Mouse (Mus musculus) C2C12 (cell line): ENCODE data around the gene Trafd1.

Experiments used
- CTCF ChIP-seq: IDR thresholded peaks from one replicate; pipeline ENCODE4 v1.5.1; 2011; ENCODE audit not compliant: control insufficient read depth, insufficient read depth, insufficient read length
- FOSL1 ChIP-seq: IDR thresholded peaks from one replicate; pipeline ENCODE4 v1.8.0; 2011; ENCODE audit warnings: mild to moderate bottlenecking, low read length; ENCODE audit not compliant: poor library complexity, insufficient read depth, severe bottlenecking
- MAX ChIP-seq: IDR thresholded peaks from one replicate; pipeline ENCODE4 v1.6.1; 2011; ENCODE audit warnings: mild to moderate bottlenecking, control low read depth
- MYOD1 ChIP-seq: IDR thresholded peaks from one replicate; pipeline ENCODE4 v1.6.1; 2011; ENCODE audit warnings: low read depth; ENCODE audit not compliant: control insufficient read depth, insufficient read length
- MYOG ChIP-seq: IDR thresholded peaks from one replicate; pipeline ENCODE4 v1.6.1; 2011; ENCODE audit not compliant: control insufficient read depth, insufficient read length; ENCODE audit errors: extremely low read depth
- USF1 ChIP-seq: IDR thresholded peaks from one replicate; pipeline ENCODE4 v1.6.1; 2011; ENCODE audit warnings: low read depth, mild to moderate bottlenecking, control low read depth, moderate library complexity

- TF ChIP-seq CTCF: no peak
- no peak for TF ChIP-seq MYOG
- TF ChIP-seq USF1: no peak
- no peak for TF ChIP-seq MAX
- TF ChIP-seq MYOD1: no peak
- no peak for TF ChIP-seq FOSL1
Observed at GRCm38 (mm10) chr5:121363441-121363840, 22.0 kb downstream of the Trafd1 start.
